Mouse (Mus musculus) olfactory bulb, adult 2 months (tissue): ENCODE data around the gene Cwc22.

ENCODE experiments used
- CTCF ChIP-seq: fragments of 200-500 bp; IDR thresholded peaks from 2 replicates; pipeline ENCODE4 v1.5.1; 2012; ENCODE audit warnings: low read depth, mild to moderate bottlenecking, low read length, moderate library complexity; ENCODE audit not compliant: insufficient read depth
- POLR2A ChIP-seq: fragments of 200-500 bp; IDR thresholded peaks from 2 replicates; pipeline ENCODE4 v1.6.1; 2012; ENCODE audit warnings: mild to moderate bottlenecking, low read depth, low read length, moderate library complexity; ENCODE audit not compliant: insufficient read depth

DNA sequence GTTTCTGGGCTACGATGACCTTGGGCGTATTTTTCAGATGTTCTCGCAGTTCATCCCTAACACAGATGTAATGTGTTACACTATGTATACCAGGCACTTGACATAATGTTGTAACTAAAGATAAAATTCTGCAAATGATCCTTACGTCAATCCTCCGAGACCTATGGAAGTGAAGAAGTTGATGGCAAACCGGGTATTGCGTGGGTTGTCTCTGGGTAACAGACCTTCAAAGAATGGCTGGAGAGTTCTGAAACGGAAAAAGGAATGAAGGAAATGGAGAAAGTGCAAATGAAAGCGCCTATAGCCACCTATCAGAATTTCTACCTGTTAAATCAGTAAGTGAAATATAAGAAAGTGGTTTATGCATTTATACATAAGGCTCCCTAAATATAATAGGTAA, 42.2 kb downstream of the Cwc22 start:
- TF ChIP-seq POLR2A (no peak), CTCF (no peak)
